Mouse (Mus musculus): ENCODE data around the gene Olfr198. TPM values are rescaled to one million over a fixed set of nuclear protein-coding genes. Genes with fewer than 3 reads are reported as not detected.
"Not testable (repeated sequence)": the region's sequence is repeated elsewhere in the genome, so short reads cannot be mapped to it uniquely, and the experiment has no call there.

Gene Olfr198
- not detected for total RNA-seq (2022)

- DNase-seq (ENCODE audit: low spot score), result not testable (repeated sequence)
Observed at GRCm38 (mm10) chr16:59203433-59203832, at the start of gene Olfr198. Gene Olfr198 (minus strand): TSS chr16:59203533.

GRCm38 (mm10) chr16:59249684-59250083 is 46.4 kb upstream of the Olfr198 start:
- DNase-seq (ENCODE audit: low spot score), result no peak

- not testable (repeated sequence) for DNase-seq (ENCODE audit: low spot score)
Observed at GRCm38 (mm10) chr16:59219667-59220066, 16.3 kb upstream of the Olfr198 start, which contains the start of gene Olfr199. Gene Olfr199 (minus strand): TSS chr16:59219767.

GRCm38 (mm10) chr16:59217861-59218260 is 14.5 kb upstream of the Olfr198 start:
- not testable (repeated sequence) for DNase-seq (ENCODE audit: low spot score)

- no peak for DNase-seq (ENCODE audit: low spot score)
Observed at GRCm38 (mm10) chr16:59170354-59170753, 33.0 kb downstream of the Olfr198 start, which contains the start of gene Olfr196. Gene Olfr196 (minus strand): TSS chr16:59170454.

- no peak for DNase-seq (ENCODE audit: low spot score)
Observed at GRCm38 (mm10) chr16:59151996-59152395, 51.3 kb downstream of the Olfr198 start.

Other genes with a start within 250 kb of the Olfr198 start
- gene Olfr183, start 208.2 kb downstream of the Olfr198 start, total RNA-seq (2022), result not detected
- not detected for gene Olfr186, start 173.2 kb downstream of the Olfr198 start, total RNA-seq (2022)
- not detected for gene Olfr187, start 163.8 kb downstream of the Olfr198 start, total RNA-seq (2022)
- not detected for gene Olfr190, start 125.5 kb downstream of the Olfr198 start, total RNA-seq (2022)
- gene Olfr191, start 113.7 kb downstream of the Olfr198 start, total RNA-seq (2022), result not detected
- gene Olfr193, start 91.7 kb downstream of the Olfr198 start, total RNA-seq (2022), result not detected
- not detected for gene Olfr194, start 82.5 kb downstream of the Olfr198 start, total RNA-seq (2022)
- not detected for gene Olfr195, start 56.5 kb downstream of the Olfr198 start, total RNA-seq (2022)
- gene Olfr196, start 33.1 kb downstream of the Olfr198 start, total RNA-seq (2022), result not detected
- not detected for gene Olfr199, start 16.2 kb upstream of the Olfr198 start, total RNA-seq (2022)
- not detected for gene Olfr201, start 69.1 kb upstream of the Olfr198 start, total RNA-seq (2022)
- gene Olfr202, start 83.3 kb upstream of the Olfr198 start, total RNA-seq (2022), result not detected
- gene Olfr203, start 95.3 kb upstream of the Olfr198 start, total RNA-seq (2022), result not detected
- not detected for gene Olfr204, start 114.7 kb upstream of the Olfr198 start, total RNA-seq (2022)
- not detected for gene Olfr205, start 127.6 kb upstream of the Olfr198 start, total RNA-seq (2022)
- gene Olfr206, start 145.7 kb upstream of the Olfr198 start, total RNA-seq (2022), result not detected
- gene Olfr209, start 160.5 kb upstream of the Olfr198 start, total RNA-seq (2022), result not detected
- under 1 TPM in 2 of 4 experiments, not detected in 2; 0.12 to 0.13 TPM for gene Gabrr3, start 203.8 kb upstream of the Olfr198 start, total RNA-seq (2022)

All from heart, adult 8-10 months (tissue).